Mouse (Mus musculus) C2C12 (cell line): Measurements from ENCODE around the gene Gm13275. TPM values are rescaled to one million over a fixed set of nuclear protein-coding genes. Genes with fewer than 3 reads are reported as not detected.
"Not testable (repeated sequence)": the region's sequence is repeated elsewhere in the genome, so short reads cannot be mapped to it uniquely, and the experiment has no call there.

Source experiments
- H3K27me3 ChIP-seq: one replicate; pipeline ENCODE4 v1.6.1; 2011; ENCODE audit not compliant: control insufficient read depth, insufficient read depth, insufficient read length
- H3K36me3 ChIP-seq: one replicate; pipeline ENCODE4 v1.6.1; 2011; ENCODE audit not compliant: control insufficient read depth, insufficient read depth
- H3K4me3 ChIP-seq: one replicate; pipeline ENCODE4 v1.5.1; 2011; ENCODE audit warnings: mild to moderate bottlenecking, control low read depth; ENCODE audit not compliant: poor library complexity, insufficient read depth, severe bottlenecking
- H3K79me2 ChIP-seq: one replicate; pipeline ENCODE4 v1.6.1; 2011; ENCODE audit not compliant: control insufficient read depth, insufficient read depth
- H3K79me3 ChIP-seq: one replicate; pipeline ENCODE4 v1.6.1; 2011; ENCODE audit warnings: low read depth, control low read depth
- H3ac ChIP-seq: one replicate; pipeline ENCODE3; 2011; ENCODE audit warnings: low read depth; ENCODE audit not compliant: control insufficient read depth, insufficient read length
- polyA plus RNA-seq: library from polyadenylated mRNA; unstranded; fragments of >200 nt; fragmentation: generic; extraction: Trizol; gene quantifications from one replicate; pipeline ENCODE4 v1.2.1, GENCODE M21; 2012; ENCODE audit warnings: missing spikeins

The Gm13275 gene
- polyA plus RNA-seq, 1 experiment = 0.42 TPM

DNA sequence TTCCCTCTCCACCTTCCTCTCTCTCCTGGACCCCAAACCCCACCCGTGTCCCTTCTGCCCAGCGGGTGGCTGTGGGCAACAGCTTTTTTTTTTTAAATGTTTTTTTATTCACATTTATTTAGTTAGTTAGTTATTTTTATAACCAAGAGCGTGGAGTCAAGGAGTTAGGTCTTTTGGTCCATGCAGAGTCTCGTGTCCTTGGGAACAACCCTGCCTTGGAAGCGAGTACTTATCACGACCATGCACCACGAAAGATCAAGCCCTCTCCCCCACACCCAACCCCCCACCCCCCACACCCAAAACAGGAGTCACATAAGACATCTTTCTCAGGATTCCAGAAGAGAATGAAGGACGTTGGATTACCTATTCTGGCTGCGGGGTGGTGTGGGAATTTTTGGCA lies 31.9 kb upstream of the Gm13275 start:
- H3K79me3 ChIP-seq, H3ac ChIP-seq, H3K4me3 ChIP-seq, H3K36me3 ChIP-seq, H3K27me3 ChIP-seq, H3K79me2 ChIP-seq: not testable (repeated sequence)

- H3ac ChIP-seq, H3K27me3 ChIP-seq, H3K36me3 ChIP-seq, H3K79me2 ChIP-seq, H3K79me3 ChIP-seq, H3K4me3 ChIP-seq: not testable (repeated sequence)
Observed at GRCm38 (mm10) chr4:88763384-88764018, 30.8 kb upstream of the Gm13275 start.

DNA sequence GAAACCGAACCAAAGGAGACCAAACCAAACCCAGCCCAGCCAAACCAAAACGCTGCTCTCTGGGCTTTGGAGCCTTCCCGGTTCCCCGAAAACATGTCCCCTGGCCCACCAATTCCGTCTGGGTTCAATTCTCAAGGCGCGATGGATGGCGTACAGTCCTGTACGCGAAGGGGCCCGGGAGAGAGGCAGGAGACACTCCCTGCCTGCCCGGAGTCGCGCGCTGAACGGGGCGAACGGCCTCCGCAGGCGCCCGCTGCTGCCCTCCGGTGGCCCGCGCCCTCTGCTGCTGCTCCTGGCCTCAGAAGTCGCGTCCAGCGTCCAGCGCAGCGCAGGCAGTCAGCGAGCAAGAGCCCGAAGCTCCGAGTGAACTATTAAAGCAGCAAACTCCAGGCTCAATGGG lies 20.8 kb upstream of the Gm13275 start, which contains the start of gene Gm13290:
Gene Gm13290 (plus strand): TSS at position 301 of the 400 bp plus-strand sequence.
- not testable (repeated sequence) for H3K79me2 ChIP-seq, H3K4me3 ChIP-seq, H3K79me3 ChIP-seq, H3K27me3 ChIP-seq, H3ac ChIP-seq, H3K36me3 ChIP-seq

DNA sequence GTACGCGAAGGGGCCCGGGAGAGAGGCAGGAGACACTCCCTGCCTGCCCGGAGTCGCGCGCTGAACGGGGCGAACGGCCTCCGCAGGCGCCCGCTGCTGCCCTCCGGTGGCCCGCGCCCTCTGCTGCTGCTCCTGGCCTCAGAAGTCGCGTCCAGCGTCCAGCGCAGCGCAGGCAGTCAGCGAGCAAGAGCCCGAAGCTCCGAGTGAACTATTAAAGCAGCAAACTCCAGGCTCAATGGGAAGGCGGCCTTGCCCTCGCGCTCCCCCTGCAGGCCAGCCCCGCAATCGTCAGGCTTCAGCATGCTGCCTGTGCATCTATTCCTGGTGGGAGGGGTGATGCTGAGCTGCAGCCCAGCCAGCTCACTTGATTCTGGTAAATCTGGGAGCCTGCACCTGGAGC lies 17.7 kb upstream of the Gm13275 start, which contains the start of gene Gm13289:
Gene Gm13289 (plus strand): TSS at position 301 of the 400 bp plus-strand sequence.
- H3K4me3 ChIP-seq, H3K79me3 ChIP-seq, H3K79me2 ChIP-seq, H3K36me3 ChIP-seq, H3ac ChIP-seq, H3K27me3 ChIP-seq: not testable (repeated sequence)

DNA sequence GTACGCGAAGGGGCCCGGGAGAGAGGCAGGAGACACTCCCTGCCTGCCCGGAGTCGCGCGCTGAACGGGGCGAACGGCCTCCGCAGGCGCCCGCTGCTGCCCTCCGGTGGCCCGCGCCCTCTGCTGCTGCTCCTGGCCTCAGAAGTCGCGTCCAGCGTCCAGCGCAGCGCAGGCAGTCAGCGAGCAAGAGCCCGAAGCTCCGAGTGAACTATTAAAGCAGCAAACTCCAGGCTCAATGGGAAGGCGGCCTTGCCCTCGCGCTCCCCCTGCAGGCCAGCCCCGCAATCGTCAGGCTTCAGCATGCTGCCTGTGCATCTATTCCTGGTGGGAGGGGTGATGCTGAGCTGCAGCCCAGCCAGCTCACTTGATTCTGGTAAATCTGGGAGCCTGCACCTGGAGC lies 14.7 kb upstream of the Gm13275 start, which contains the start of gene Gm13272:
Gene Gm13272 (plus strand): TSS at position 301 of the 400 bp plus-strand sequence.
- not testable (repeated sequence) for H3K4me3 ChIP-seq, H3ac ChIP-seq, H3K36me3 ChIP-seq, H3K79me2 ChIP-seq, H3K79me3 ChIP-seq, H3K27me3 ChIP-seq

DNA sequence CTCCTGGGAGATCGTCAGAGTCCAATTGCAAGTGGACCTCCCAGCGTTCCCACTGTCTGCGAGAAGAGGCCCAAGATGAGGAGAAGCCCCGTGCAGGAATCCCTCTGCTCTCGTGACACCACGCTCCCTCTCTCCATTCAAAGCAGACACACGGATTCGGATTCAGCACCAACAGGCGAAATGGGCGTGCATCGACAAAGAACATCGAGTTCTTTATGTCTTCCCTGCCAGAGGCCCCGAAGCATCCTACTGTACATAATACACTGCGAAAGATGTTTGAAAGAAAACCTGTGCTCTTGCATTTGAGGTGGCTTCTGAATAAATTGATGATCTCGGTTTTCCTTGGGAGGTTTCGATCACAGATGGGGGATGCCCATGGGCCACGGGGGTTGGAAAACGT lies 14.0 kb upstream of the Gm13275 start:
- not testable (repeated sequence) for H3K27me3 ChIP-seq, H3ac ChIP-seq, H3K36me3 ChIP-seq, H3K79me2 ChIP-seq, H3K4me3 ChIP-seq, H3K79me3 ChIP-seq

DNA sequence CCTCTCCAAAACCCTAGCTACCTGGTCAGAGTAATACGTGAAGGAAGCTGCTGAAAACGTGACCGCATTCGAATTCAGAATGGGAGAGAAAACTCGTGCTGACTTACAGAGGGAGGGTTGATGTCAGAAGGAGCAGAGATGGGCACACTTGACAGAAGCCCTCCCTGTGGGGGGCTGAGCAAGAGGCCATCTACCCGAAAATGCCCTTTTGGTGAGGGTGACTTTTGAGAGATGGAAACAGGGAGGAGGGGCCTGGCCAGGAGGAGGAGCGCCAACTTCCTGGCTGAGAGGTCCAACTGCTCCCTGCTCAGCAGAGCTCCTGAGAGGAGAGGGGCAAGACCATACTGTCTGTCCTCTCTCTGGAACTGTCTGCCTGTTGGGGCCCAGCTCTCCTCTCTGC lies 12.5 kb upstream of the Gm13275 start, which contains the start of gene Ifnz:
Gene Ifnz (plus strand): TSS at position 301 of the 400 bp plus-strand sequence.
- H3K27me3 ChIP-seq, H3ac ChIP-seq, H3K79me2 ChIP-seq, H3K79me3 ChIP-seq, H3K36me3 ChIP-seq, H3K4me3 ChIP-seq: not testable (repeated sequence)

DNA sequence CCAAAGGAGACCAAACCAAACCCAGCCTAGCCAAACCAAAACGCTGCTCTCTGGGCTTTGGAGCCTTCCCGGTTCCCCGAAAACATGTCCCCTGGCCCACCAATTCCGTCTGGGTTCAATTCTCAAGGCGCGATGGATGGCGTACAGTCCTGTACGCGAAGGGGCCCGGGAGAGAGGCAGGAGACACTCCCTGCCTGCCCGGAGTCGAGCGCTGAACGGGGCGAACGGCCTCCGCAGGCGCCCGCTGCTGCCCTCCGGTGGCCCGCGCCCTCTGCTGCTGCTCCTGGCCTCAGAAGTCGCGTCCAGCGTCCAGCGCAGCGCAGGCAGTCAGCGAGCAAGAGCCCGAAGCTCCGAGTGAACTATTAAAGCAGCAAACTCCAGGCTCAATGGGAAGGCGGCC lies 12.0 kb upstream of the Gm13275 start:
- H3K79me2 ChIP-seq, H3K36me3 ChIP-seq, H3K4me3 ChIP-seq, H3ac ChIP-seq, H3K27me3 ChIP-seq, H3K79me3 ChIP-seq: not testable (repeated sequence)

DNA sequence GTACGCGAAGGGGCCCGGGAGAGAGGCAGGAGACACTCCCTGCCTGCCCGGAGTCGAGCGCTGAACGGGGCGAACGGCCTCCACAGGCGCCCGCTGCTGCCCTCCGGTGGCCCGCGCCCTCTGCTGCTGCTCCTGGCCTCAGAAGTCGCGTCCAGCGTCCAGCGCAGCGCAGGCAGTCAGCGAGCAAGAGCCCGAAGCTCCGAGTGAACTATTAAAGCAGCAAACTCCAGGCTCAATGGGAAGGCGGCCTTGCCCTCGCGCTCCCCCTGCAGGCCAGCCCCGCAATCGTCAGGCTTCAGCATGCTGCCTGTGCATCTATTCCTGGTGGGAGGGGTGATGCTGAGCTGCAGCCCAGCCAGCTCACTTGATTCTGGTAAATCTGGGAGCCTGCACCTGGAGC lies 8.9 kb upstream of the Gm13275 start, which contains the start of gene Gm13276:
Gene Gm13276 (plus strand): TSS at position 301 of the 400 bp plus-strand sequence.
- not testable (repeated sequence) for H3K36me3 ChIP-seq, H3K79me2 ChIP-seq, H3ac ChIP-seq, H3K79me3 ChIP-seq, H3K27me3 ChIP-seq, H3K4me3 ChIP-seq

DNA sequence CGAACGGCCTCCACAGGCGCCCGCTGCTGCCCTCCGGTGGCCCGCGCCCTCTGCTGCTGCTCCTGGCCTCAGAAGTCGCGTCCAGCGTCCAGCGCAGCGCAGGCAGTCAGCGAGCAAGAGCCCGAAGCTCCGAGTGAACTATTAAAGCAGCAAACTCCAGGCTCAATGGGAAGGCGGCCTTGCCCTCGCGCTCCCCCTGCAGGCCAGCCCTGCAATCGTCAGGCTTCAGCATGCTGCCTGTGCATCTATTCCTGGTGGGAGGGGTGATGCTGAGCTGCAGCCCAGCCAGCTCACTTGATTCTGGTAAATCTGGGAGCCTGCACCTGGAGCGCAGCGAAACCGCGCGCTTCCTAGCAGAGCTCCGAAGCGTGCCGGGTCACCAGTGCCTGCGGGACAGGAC lies 5.9 kb upstream of the Gm13275 start, which contains the start of gene Gm13277:
Gene Gm13277 (plus strand): TSS at position 231 of the 400 bp plus-strand sequence.
- H3K79me2 ChIP-seq, H3K27me3 ChIP-seq, H3K79me3 ChIP-seq, H3ac ChIP-seq, H3K4me3 ChIP-seq, H3K36me3 ChIP-seq: not testable (repeated sequence)

GRCm38 (mm10) chr4:88791250-88791649 lies 3.0 kb upstream of the Gm13275 start, which contains the start of gene Gm13278:
Gene Gm13278 (plus strand): TSS chr4:88791550.
- not testable (repeated sequence) for H3K36me3 ChIP-seq, H3K79me2 ChIP-seq, H3K79me3 ChIP-seq, H3ac ChIP-seq, H3K27me3 ChIP-seq, H3K4me3 ChIP-seq

DNA sequence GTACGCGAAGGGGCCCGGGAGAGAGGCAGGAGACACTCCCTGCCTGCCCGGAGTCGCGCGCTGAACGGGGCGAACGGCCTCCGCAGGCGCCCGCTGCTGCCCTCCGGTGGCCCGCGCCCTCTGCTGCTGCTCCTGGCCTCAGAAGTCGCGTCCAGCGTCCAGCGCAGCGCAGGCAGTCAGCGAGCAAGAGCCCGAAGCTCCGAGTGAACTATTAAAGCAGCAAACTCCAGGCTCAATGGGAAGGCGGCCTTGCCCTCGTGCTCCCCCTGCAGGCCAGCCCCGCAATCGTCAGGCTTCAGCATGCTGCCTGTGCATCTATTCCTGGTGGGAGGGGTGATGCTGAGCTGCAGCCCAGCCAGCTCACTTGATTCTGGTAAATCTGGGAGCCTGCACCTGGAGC lies 2.8 kb downstream of the Gm13275 start, which contains the start of gene Gm13279:
Gene Gm13279 (plus strand): TSS at position 301 of the 400 bp plus-strand sequence.
- not testable (repeated sequence) for H3ac ChIP-seq, H3K4me3 ChIP-seq, H3K27me3 ChIP-seq, H3K79me3 ChIP-seq, H3K79me2 ChIP-seq, H3K36me3 ChIP-seq
